Mouse (Mus musculus): Measurements from ENCODE around the gene Kirrel. TPM values are rescaled to one million over a fixed set of nuclear protein-coding genes. Genes with fewer than 3 reads are reported as not detected.
A peak's percentile ranks its signal among the peaks of the same experiment; 100 is the strongest.

Kirrel gene
- total RNA-seq (2014; rRNA removed) (7.2 and 11.3 TPM in 2 replicates), polyA plus RNA-seq (2015; fragmentation: Nextera tagmentation; extraction: Ambion mirVana) (2.9 and 3.2 TPM in 2 replicates)

DNA sequence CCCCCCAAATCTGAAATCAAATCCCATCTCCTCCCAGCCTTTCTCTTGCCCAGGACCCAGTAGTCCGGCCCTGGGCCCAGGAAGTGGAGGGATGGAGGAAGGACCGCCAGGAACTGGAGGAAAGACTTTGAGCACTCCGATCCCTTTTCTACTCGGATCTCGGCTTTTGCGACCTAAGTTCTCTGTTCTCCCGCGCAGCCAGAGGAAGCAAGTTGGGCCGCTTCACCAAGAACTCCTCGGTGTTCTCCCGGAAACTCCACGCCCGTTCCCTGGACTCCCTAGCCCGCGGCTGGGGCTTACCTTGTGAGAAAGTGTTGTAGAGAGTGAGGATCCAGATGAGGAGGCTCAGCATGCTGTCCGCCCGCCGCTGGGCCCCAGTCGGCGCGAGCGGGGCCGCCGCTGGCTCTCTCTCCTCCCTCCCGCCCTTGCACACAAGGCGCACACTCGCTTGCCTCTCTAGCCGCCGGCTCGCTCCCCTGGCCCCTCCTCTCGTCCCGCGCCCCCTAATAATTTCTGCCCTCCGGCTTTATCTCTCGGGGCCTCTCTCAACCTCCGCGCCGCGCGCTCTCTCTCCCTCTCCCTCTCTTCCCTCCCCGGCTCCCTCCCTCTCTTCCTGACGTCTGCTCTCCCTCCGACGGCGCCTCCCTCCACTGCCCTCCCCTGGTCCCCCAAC, at the start of gene Kirrel:
Kirrel (minus strand) TSS at position 652 of the 673 bp plus-strand sequence.
- Histone ChIP-seq H3K4me3 (ENCODE audit: low read length) (peak within 1 kb of the TSS; percentile 51), H3K4me2 (ENCODE audit: low read depth, low read length) (peak within 1 kb of the TSS; percentile 73), H3K9me3 (ENCODE audit: low read length) (no peaks in the 10 kb centered on the region), H3K27me3 (ENCODE audit: insufficient read depth, low read length) (no peaks in the 10 kb centered on the region), H3K36me3 (ENCODE audit: insufficient read depth, low read length) (no peaks in the 10 kb centered on the region), H3K27ac (peak within 1 kb of the TSS; percentile 74), H3K9ac (replicated peaks; ENCODE audit: low read length) (peak within 1 kb of the TSS; percentile 53), H3K4me1 (ENCODE audit: insufficient read depth, low read length) (peaks cover 10% of the 10 kb centered on the region; the same call in 1 of the 2 replicates)
- under 1% methylated on average over 45 of the region's 45 CpGs for WGBS
- DNase-seq (ENCODE audit: low spot score) (peak; percentile 82), ATAC-seq (peak; percentile 90)
- TF ChIP-seq CTCF (IDR thresholded peaks at IDR 0.05; ENCODE audit: low read depth) = no peak

DNA sequence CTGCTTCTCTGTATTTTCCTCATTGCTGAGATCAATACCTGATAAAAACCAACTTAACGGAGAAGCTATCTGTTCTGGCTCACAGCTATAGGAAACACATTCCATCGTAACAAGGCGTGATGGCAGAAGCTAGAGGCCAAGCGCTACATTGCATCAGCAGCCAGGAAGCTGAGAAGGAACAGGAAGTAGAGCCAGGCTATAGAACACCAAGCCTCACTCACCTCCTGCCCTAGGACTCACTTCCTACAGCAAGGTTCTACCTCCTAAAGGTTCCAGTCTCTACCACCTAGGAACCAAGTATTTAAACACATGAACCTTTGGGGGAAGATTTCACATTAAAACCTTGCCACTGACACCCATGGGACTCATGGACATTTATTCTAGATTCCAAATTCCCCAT, 49.1 kb upstream of the Kirrel start:
- 89% methylated on average over 4 of the region's 4 CpGs for WGBS
- ATAC-seq (no peak), DNase-seq (ENCODE audit: low spot score) (no peak)
- Histone ChIP-seq H3K9ac (replicated peaks; ENCODE audit: low read length) (no peak overlapping the region), H3K4me1 (ENCODE audit: insufficient read depth, low read length) (no peaks in the 10 kb centered on the region), H3K4me2 (ENCODE audit: low read depth, low read length) (no peak overlapping the region), H3K4me3 (ENCODE audit: low read length) (no peak overlapping the region), H3K9me3 (ENCODE audit: low read length) (no peaks in the 10 kb centered on the region), H3K36me3 (ENCODE audit: insufficient read depth, low read length) (no peaks in the 10 kb centered on the region), H3K27ac (no peak overlapping the region), H3K27me3 (ENCODE audit: insufficient read depth, low read length) (no peaks in the 10 kb centered on the region)
- no peak for TF ChIP-seq CTCF (IDR thresholded peaks at IDR 0.05; ENCODE audit: low read depth)

DNA sequence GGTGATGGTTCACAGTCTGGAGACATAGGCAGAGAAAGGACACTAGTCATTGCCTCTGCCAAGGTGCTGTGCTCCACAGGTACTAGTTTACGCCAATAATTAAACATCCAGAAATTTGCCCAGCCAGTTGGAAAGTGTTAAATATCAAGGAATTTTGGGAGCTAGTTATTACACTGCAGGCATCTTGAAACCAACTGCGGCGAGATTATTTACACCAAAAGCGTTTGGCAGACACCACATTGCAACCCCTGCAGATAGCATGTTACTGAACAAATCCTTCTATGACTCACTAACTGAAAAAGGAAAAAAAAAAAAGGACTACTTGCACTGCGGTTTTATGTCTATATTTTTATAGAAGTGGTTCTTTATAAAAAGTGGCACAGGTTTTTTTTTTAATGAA, 47.8 kb upstream of the Kirrel start:
- Histone ChIP-seq H3K4me1 (ENCODE audit: insufficient read depth, low read length) (no peaks in the 10 kb centered on the region), H3K9me3 (ENCODE audit: low read length) (no peaks in the 10 kb centered on the region), H3K27me3 (ENCODE audit: insufficient read depth, low read length) (no peaks in the 10 kb centered on the region), H3K4me3 (ENCODE audit: low read length) (no peak overlapping the region), H3K27ac (no peak overlapping the region), H3K9ac (replicated peaks; ENCODE audit: low read length) (no peak overlapping the region), H3K4me2 (ENCODE audit: low read depth, low read length) (no peak overlapping the region), H3K36me3 (ENCODE audit: insufficient read depth, low read length) (no peaks in the 10 kb centered on the region)
- no peak for ATAC-seq
- WGBS = 70% methylated on average over 5 of the region's 5 CpGs
- TF ChIP-seq CTCF (IDR thresholded peaks at IDR 0.05; ENCODE audit: low read depth) = no peak
- DNase-seq (ENCODE audit: low spot score) = peak; percentile 52

DNA sequence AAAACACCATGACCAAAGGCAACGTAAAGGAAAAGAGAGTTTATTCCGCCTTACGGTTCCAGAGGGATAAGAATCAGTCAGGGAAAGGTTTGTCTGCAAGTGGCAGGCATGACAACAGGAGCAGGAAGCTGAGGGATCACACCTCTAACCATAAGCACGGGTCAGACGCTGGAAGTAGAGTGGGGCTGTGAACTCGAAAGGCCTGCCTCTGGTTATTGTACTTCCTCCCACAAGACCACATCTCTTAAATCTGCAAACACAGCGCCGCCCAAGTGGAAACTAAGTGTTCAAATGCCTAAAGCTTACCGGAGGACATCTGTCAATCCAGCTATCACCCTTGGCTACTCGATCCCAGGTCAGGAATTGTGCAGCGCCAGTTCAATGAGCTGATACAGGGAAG, 40.6 kb upstream of the Kirrel start:
- H3K4me2 ChIP-seq (ENCODE audit: low read depth, low read length) = no peak overlapping the region
- DNase-seq (ENCODE audit: low spot score) (no peak), ATAC-seq (no peak)
- no peak for TF ChIP-seq CTCF (IDR thresholded peaks at IDR 0.05; ENCODE audit: low read depth)
- no peaks in the 10 kb centered on the region for H3K9me3 ChIP-seq (ENCODE audit: low read length)
- H3K27me3 ChIP-seq (ENCODE audit: insufficient read depth, low read length) = no peaks in the 10 kb centered on the region
- no peak overlapping the region for H3K4me3 ChIP-seq (ENCODE audit: low read length)
- H3K36me3 ChIP-seq (ENCODE audit: insufficient read depth, low read length) = no peaks in the 10 kb centered on the region
- 78% methylated on average over 11 of the region's 11 CpGs for WGBS
- H3K4me1 ChIP-seq (ENCODE audit: insufficient read depth, low read length) = no peaks in the 10 kb centered on the region
- no peak overlapping the region for H3K27ac ChIP-seq
- no peak overlapping the region for H3K9ac ChIP-seq (replicated peaks; ENCODE audit: low read length)

DNA sequence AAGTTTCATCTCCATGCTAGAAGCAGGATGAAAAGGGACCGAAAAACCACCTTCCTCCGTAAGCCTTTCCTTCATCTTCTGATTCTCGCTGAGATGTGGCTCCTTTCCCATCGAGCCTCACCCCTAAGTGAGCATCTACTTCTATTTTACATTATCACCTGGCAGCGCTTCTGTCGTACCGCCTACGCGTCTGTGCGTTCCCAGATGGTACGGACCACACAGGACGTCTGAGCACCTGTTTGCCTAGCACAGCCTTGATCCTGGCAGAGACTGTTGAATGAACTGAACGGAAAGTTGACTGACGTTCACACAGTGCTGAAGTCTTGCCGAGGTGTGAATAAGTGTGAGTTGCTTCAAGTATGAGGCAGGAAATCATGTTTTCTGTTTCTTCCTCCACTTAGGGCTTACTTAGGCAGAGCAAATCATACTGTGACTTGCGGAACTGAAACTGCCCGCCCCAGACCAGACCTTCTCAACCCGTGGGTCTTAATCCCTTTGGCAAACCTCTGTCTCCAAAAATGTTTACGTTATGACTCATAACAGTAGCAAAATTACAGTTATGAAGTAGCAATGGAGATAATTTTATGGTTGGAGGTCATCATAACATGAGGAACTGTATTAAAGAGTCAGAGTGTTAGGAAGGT, 39.8 kb upstream of the Kirrel start:
- H3K27me3 ChIP-seq (ENCODE audit: insufficient read depth, low read length) = no peaks in the 10 kb centered on the region
- ATAC-seq (no peak), DNase-seq (ENCODE audit: low spot score) (no peak)
- WGBS = 94% methylated on average over 19 of the region's 19 CpGs
- no peak overlapping the region for H3K27ac ChIP-seq
- no peaks in the 10 kb centered on the region for H3K36me3 ChIP-seq (ENCODE audit: insufficient read depth, low read length)
- no peak overlapping the region for H3K9ac ChIP-seq (replicated peaks; ENCODE audit: low read length)
- no peaks in the 10 kb centered on the region for H3K9me3 ChIP-seq (ENCODE audit: low read length)
- no peak overlapping the region for H3K4me2 ChIP-seq (ENCODE audit: low read depth, low read length)
- H3K4me3 ChIP-seq (ENCODE audit: low read length) = no peak overlapping the region
- H3K4me1 ChIP-seq (ENCODE audit: insufficient read depth, low read length) = no peaks in the 10 kb centered on the region
- no peak for TF ChIP-seq CTCF (IDR thresholded peaks at IDR 0.05; ENCODE audit: low read depth)

DNA sequence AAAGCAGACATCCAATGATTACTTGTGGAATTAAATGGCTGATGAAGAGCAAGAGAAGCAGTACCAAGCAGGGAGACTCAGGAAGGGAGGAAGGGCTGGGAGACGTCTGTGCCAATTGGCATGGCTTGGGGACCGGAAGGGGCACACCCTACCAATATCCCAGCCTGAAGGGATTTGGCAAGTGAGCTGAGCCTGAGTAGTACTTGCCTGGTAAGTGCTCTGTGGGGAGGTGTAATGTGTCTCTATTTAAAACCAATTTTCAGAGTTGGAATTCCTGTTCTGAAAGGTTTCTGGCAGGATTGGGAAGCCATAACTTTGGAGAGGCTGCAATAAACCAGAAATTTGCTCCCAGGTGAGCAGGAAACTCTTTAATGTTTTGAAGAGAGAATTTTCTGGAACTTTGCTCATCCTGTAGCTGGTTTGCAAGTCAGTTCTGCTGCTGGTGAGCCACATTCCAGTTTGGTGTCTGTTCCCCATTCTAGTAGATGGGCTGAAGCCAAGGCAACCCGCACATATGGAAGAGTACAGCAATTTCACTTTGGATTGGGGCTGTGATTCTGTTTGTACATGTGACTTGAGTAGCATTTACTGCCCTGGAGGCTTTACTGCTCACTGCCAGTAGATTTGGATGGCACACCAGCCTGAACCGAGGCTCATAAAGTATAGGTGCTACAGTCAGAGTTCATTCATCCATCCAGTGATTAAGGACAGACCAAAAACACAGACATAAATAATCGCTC, 32.0 kb upstream of the Kirrel start:
- Histone ChIP-seq H3K27me3 (ENCODE audit: insufficient read depth, low read length) (no peaks in the 10 kb centered on the region), H3K9me3 (ENCODE audit: low read length) (no peaks in the 10 kb centered on the region), H3K4me2 (ENCODE audit: low read depth, low read length) (no peak overlapping the region), H3K4me1 (ENCODE audit: insufficient read depth, low read length) (no peaks in the 10 kb centered on the region), H3K4me3 (ENCODE audit: low read length) (no peak overlapping the region), H3K9ac (replicated peaks; ENCODE audit: low read length) (no peak overlapping the region), H3K36me3 (ENCODE audit: insufficient read depth, low read length) (no peaks in the 10 kb centered on the region), H3K27ac (no peak overlapping the region)
- DNase-seq (ENCODE audit: low spot score) = no peak
- no peak for ATAC-seq
- WGBS = 79% methylated on average over 5 of the region's 5 CpGs
- no peak for TF ChIP-seq CTCF (IDR thresholded peaks at IDR 0.05; ENCODE audit: low read depth)
